Mouse (Mus musculus) liver, adult 2 months (tissue): Measurements from ENCODE around the gene Wdr83. TPM values are rescaled to one million over a fixed set of nuclear protein-coding genes. Genes with fewer than 3 reads are reported as not detected.
A peak's percentile ranks its signal among the peaks of the same experiment; 100 is the strongest.
"Not testable (repeated sequence)": the region's sequence is repeated elsewhere in the genome, so short reads cannot be mapped to it uniquely, and the experiment has no call there.

Experiments used
- DNase-seq: peaks from one replicate; pipeline ENCODE4 v3.0.0-alpha.2; 2011; ENCODE audit warnings: low read depth, low spot score; ENCODE audit errors: extremely low read depth
- H3K27ac ChIP-seq: fragments of 200-500 bp; replicated peaks from 2 replicates; pipeline ENCODE4 v1.5.1; 2012; ENCODE audit warnings: low read depth, mild to moderate bottlenecking, control low read depth, inconsistent platforms, low read length; ENCODE audit not compliant: insufficient read depth
- H3K27me3 ChIP-seq: fragments of 200-500 bp; 2 replicates; pipeline ENCODE4 v1.6.1; 2012; ENCODE audit warnings: mild to moderate bottlenecking, moderate library complexity, low read length, inconsistent platforms; ENCODE audit not compliant: control insufficient read depth, insufficient read depth
- H3K36me3 ChIP-seq: fragments of 200-500 bp; 2 replicates; pipeline ENCODE4 v1.6.1; 2012; ENCODE audit warnings: low read length, inconsistent platforms; ENCODE audit not compliant: control insufficient read depth, insufficient read depth
- H3K4me1 ChIP-seq: fragments of 200-500 bp; 2 replicates; pipeline ENCODE4 v1.6.1; 2011; ENCODE audit warnings: low read length; ENCODE audit not compliant: control insufficient read depth, insufficient read depth
- H3K4me3 ChIP-seq: fragments of 200-500 bp; 2 replicates; pipeline ENCODE4 v1.5.1; 2011; ENCODE audit warnings: low read depth, mild to moderate bottlenecking, control low read depth, low read length, moderate library complexity; ENCODE audit not compliant: insufficient read depth
- H3K79me2 ChIP-seq: fragments of 200-500 bp; 2 replicates; pipeline ENCODE4 v1.6.1; 2012; ENCODE audit warnings: inconsistent platforms, mild to moderate bottlenecking, low read length, moderate library complexity; ENCODE audit not compliant: control insufficient read depth, insufficient read depth
- H3K9ac ChIP-seq: fragments of 200-500 bp; 2 replicates; pipeline ENCODE4 v1.6.1; 2012; ENCODE audit warnings: low read depth, mild to moderate bottlenecking, control low read depth, inconsistent platforms, low read length
- CTCF ChIP-seq: fragments of 200-500 bp; IDR thresholded peaks from 2 replicates; pipeline ENCODE4 v1.5.1; 2011; ENCODE audit warnings: low read depth, low read length, control low read depth
- POLR2A ChIP-seq: fragments of 200-500 bp; IDR thresholded peaks from 2 replicates; pipeline ENCODE4 v1.6.1; 2011; ENCODE audit warnings: low read length, control low read depth; ENCODE audit not compliant: insufficient read depth; ENCODE audit errors: extremely low read depth
- WGBS: fragments of 180-500 bp; shearing (Covaris S2); methylation state at CpG from one replicate; pipeline ENCODE4 v1.1.7; 2018; 5-methylcytosine and 5-hydroxymethylcytosine counted together
- polyA plus RNA-seq: library from polyadenylated mRNA; depleted of rRNA; stranded (reverse); fragments of >200 nt; gene quantifications from 2 replicates; pipeline ENCODE4 v1.2.3, GENCODE M21; 2012; rRNA removed
- total RNA-seq: library from RNA; depleted of rRNA; stranded (reverse); fragments of >200 nt; gene quantifications from 2 replicates; pipeline ENCODE4 v1.2.3, GENCODE M21; 2014; rRNA removed

Gene Wdr83
- total RNA-seq: 12.2 and 15.5 TPM in 2 replicates
- 22.5 and 26.2 TPM in 2 replicates for polyA plus RNA-seq

DNA sequence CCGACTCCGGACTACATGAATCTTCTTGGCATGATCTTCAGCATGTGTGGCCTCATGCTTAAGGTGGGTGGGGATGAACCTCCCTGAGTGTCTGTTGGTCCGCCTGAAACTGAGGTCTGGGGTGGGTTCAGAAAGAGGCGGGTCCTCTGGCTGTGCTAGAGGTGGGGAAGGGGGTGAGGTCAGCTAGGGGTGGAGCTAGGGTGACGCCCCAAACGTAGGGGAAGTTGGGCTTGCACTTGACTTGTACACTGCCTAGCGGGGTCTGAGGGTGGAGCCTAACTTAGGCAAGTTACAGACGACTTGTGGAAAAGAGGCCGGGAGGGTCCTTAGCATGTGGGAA lies at the start of gene Wdr83:
Wdr83 (minus strand) TSS at position 91 of the 340 bp plus-strand sequence.
- no peak for TF ChIP-seq POLR2A
- peaks cover 7% of the 10 kb centered on the region for H3K36me3 ChIP-seq
- WGBS: under 1% methylated on average over 9 of the region's 9 CpGs
- H3K79me2 ChIP-seq: peaks cover 5% of the 10 kb centered on the region; the same call in 1 of the 2 replicates
- peak within 1 kb of the TSS; percentile 49 for H3K27ac ChIP-seq
- DNase-seq: peak; percentile 52
- H3K4me3 ChIP-seq: peak within 1 kb of the TSS; percentile 87
- peak within 1 kb of the TSS; percentile 92 for H3K9ac ChIP-seq
- H3K4me1 ChIP-seq: peaks cover 25% of the 10 kb centered on the region
- H3K27me3 ChIP-seq: no peaks in the 10 kb centered on the region

DNA sequence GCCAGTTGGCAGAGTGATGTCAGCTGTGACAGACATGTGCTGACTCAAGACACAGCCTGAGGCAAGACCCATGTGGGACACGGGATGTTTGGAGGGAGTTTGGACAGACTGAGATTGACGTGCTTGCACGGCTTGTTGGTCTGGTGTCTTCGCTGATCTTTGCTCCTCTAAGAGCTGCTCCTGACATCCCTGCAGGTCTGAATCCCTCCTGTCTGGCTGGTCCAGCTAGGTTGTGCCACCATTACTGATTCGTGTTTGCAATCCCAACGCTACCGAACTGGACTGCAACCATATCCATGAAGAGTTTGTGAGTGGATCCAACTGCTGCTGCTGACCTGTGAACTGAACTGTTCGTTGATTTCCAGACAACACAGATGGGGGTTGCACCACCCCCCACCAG lies 42.6 kb upstream of the Wdr83 start:
- no peaks in the 10 kb centered on the region for H3K27me3 ChIP-seq
- TF ChIP-seq CTCF: no peak
- no peak for TF ChIP-seq POLR2A
- H3K4me3 ChIP-seq: no peak overlapping the region
- no peak for DNase-seq
- 97% methylated on average over 8 of the region's 8 CpGs for WGBS
- H3K9ac ChIP-seq: no peak overlapping the region
- H3K36me3 ChIP-seq: no peaks in the 10 kb centered on the region
- H3K79me2 ChIP-seq: no peaks in the 10 kb centered on the region
- H3K4me1 ChIP-seq: no peaks in the 10 kb centered on the region
- no peak overlapping the region for H3K27ac ChIP-seq

DNA sequence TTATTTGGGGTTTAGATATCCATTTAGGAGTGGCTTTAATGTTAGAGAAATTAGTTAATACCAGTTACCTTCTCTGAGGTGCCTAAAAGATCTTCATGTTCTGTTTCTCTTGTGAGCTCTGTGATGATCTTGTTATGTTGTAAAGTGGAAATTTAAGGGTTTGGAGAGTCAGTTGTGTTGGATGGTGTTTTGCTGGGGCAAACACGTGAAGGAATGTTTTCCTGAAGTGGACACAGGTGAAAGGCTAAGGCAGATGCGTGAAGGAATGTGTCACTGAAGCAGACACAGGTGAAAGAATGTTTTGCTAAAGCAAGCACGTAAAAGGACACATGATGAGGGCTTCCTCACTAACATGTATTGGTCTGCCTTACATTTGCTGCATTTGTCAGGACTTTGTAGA lies 41.9 kb upstream of the Wdr83 start, which contains the start of gene Zfp791:
Zfp791 (minus strand) TSS at position 101 of the 400 bp plus-strand sequence.
- TF ChIP-seq POLR2A (no peak), CTCF (no peak)
- H3K79me2 ChIP-seq: peaks cover 3% of the 10 kb centered on the region; the same call in 1 of the 2 replicates
- H3K4me3 ChIP-seq: no peak within 1 kb of the TSS
- no peaks in the 10 kb centered on the region; the same call in 1 of the 2 replicates for H3K4me1 ChIP-seq
- no peaks in the 10 kb centered on the region for H3K36me3 ChIP-seq
- no peaks in the 10 kb centered on the region for H3K27me3 ChIP-seq
- WGBS: 90% methylated on average over 3 of the region's 3 CpGs
- no peak within 1 kb of the TSS for H3K9ac ChIP-seq
- no peak within 1 kb of the TSS for H3K27ac ChIP-seq
- DNase-seq: no peak

DNA sequence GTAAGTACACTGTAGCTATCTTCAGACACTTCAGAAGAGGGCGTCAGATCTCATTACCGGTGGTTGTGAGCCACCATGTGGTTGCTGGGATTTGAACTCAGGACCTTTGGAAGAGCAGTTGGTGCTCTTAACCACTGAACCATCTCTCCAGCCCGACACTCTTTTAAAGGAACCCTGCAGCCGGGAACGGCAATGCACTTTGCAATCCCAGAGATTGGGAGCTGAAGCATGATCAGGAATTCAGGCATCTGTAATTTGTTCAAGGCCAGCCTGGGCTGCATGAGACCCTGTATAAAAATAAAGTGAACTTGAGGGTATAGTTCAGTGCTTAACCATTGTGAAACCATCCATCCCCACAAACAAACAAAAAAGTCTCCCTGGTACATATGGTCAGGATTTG lies 39.1 kb upstream of the Wdr83 start:
- H3K9ac ChIP-seq, DNase-seq, H3K27me3 ChIP-seq, H3K79me2 ChIP-seq, H3K4me1 ChIP-seq, H3K4me3 ChIP-seq, H3K27ac ChIP-seq, H3K36me3 ChIP-seq: not testable (repeated sequence)
- 86% methylated on average over 5 of the region's 5 CpGs for WGBS

DNA sequence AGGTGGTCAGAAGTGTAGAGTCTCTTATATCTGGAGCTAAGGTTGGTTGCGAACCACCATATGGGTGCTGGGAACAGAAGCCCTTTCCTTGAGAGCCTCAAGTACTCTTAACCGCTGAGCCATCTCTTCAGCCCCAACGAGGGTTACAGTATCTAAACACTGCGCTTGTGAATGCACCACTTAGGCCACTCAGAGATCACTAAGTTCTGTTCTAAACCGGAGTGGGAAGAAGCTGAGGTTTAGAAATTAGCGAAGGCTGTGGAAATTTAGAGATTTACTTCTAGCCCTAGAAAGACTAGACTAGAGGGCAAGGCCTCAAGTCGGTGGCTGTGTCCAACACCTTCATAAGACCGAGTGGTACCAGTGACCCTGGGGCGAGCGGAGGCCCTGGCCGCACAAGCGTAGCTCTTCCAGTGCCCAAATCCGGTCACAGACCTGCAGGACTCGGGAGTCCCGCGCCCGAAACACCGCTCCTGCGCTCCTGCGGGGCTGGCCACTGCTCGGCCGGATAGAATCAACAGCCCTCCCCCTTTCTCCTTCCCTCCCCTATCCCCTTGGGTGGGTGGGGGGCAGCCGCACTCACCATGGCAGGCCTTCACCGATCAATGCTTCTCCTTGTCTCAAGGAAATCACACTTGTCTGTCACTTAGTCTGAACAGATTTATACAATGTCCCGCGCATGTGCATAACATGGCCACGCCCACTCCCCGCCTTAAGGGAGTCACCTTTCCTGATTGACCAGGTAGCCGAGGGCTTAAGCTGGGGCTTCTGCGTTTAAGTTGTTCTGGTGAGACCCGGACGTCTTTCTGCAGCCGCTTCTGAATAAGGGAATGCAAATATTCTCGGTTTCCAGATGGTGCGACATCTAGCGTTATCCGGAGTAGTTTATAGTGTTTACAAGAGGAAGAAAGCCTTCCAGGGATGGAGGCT lies 38.2 kb upstream of the Wdr83 start:
- peak; percentile 85 for DNase-seq
- Histone ChIP-seq H3K4me1 (no peaks in the 10 kb centered on the region; the same call in none of the 2 replicates), H3K4me3 (peak overlapping the region; percentile 92), H3K27me3 (no peaks in the 10 kb centered on the region), H3K27ac (peak overlapping the region; percentile 47; the same call in 1 of the 2 replicates), H3K9ac (peak overlapping the region; percentile 87), H3K79me2 (peaks cover 3% of the 10 kb centered on the region; the same call in 1 of the 2 replicates), H3K36me3 (no peaks in the 10 kb centered on the region)
- WGBS: 5% methylated on average over 37 of the region's 37 CpGs
- TF ChIP-seq CTCF: no peak
- peak; percentile 51; the same call in 1 of the 2 replicates for TF ChIP-seq POLR2A

DNA sequence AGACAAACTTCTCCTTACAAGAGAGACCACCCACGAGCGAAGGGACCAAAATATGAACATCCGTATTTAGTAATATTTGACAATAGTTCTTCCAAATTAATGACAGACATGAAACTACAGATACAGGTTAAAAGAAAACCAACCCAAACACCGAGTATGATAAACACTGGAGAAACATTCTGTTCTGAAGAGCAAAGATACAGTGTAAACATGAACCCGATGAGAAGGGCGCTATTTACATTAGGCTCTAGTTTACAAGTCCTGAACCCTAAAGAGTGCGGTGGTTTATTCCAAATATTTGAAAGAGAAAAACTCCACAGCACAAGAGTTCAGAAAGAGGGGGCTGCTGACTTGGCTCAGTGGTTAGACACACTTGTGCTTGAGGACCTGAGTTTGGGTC lies 35.9 kb upstream of the Wdr83 start:
- Histone ChIP-seq H3K27me3 (no peaks in the 10 kb centered on the region), H3K4me1 (no peaks in the 10 kb centered on the region; the same call in none of the 2 replicates), H3K27ac (no peak overlapping the region), H3K36me3 (peaks cover 8% of the 10 kb centered on the region), H3K9ac (no peak overlapping the region), H3K79me2 (peaks cover 3% of the 10 kb centered on the region; the same call in 1 of the 2 replicates), H3K4me3 (no peak overlapping the region)
- peak; percentile 9 for DNase-seq
- 30% methylated on average over 7 of the region's 7 CpGs for WGBS
- TF ChIP-seq CTCF: no peak
- TF ChIP-seq POLR2A: no peak
